Mouse (Mus musculus) gastrocnemius, postnatal 36 days (tissue): ENCODE measurements around the gene Tmem245. TPM values are rescaled to one million over a fixed set of nuclear protein-coding genes. Genes with fewer than 3 reads are reported as not detected.

Source experiments
- DNase-seq, 2 experiments: peaks; one replicate each; pipeline ENCODE4 v3.0.0; 2022
- intact Hi-C: fragments of 180-260 bp; cut with DNase I; formaldehyde crosslinking; loops from one replicate; pipeline ENCODE4 v1.15.1; 2025
- total RNA-seq, 2 experiments: library from RNA; stranded (reverse); gene quantifications; 2 replicates each; pipeline ENCODE4 v1.2.3; 2021

Tmem245 gene
- total RNA-seq, 2 experiments from 2014 or later = 16.3 to 23.9 TPM

- intact Hi-C loops = no loop called here
- no peak for DNase-seq
Measured at GRCm38 (mm10) chr4:56932096-56932495, 15.1 kb downstream of the Tmem245 start.

- intact Hi-C loops = no loop called here
- DNase-seq = no peak
Measured at GRCm38 (mm10) chr4:56930312-56930711, 16.9 kb downstream of the Tmem245 start.

- intact Hi-C loops = no loop called here
- DNase-seq = no peak
Measured at GRCm38 (mm10) chr4:56926971-56927370, 20.3 kb downstream of the Tmem245 start.

- intact Hi-C loops = no loop called here
- DNase-seq = no peak
Measured at GRCm38 (mm10) chr4:56922229-56922628, 25.0 kb downstream of the Tmem245 start.

GRCm38 (mm10) chr4:56915732-56916325 is 31.4 kb downstream of the Tmem245 start:
- intact Hi-C loops = no loop called here
- DNase-seq = no peak

- intact Hi-C loops = no loop called here
- no peak for DNase-seq
Measured at GRCm38 (mm10) chr4:56914761-56915160, 32.5 kb downstream of the Tmem245 start.

GRCm38 (mm10) chr4:56914338-56914737 is 32.9 kb downstream of the Tmem245 start:
- no peak for DNase-seq
- intact Hi-C loops = no loop called here

- intact Hi-C loops = no loop called here
- DNase-seq = no peak
Measured at GRCm38 (mm10) chr4:56912382-56913001, 34.7 kb downstream of the Tmem245 start.

- DNase-seq = no peak
- intact Hi-C loops = no loop called here
Measured at GRCm38 (mm10) chr4:56909568-56909967, 37.7 kb downstream of the Tmem245 start.

GRCm38 (mm10) chr4:56907671-56908070 is 39.6 kb downstream of the Tmem245 start:
- no peak for DNase-seq
- intact Hi-C loops = no loop called here

- intact Hi-C loops = no loop called here
Measured at GRCm38 (mm10) chr4:56906926-56907325, 40.3 kb downstream of the Tmem245 start.

GRCm38 (mm10) chr4:56905507-56905906 is 41.7 kb downstream of the Tmem245 start:
- intact Hi-C loops = no loop called here

More at GRCm38 (mm10) chr4:56906926-56907325, 40.3 kb downstream of the Tmem245 start:
- no peak for DNase-seq

GRCm38 (mm10) chr4:56901671-56902070 is 45.6 kb downstream of the Tmem245 start:
- DNase-seq = no peak
- intact Hi-C loops = no loop called here

More at GRCm38 (mm10) chr4:56905507-56905906, 41.7 kb downstream of the Tmem245 start:
- DNase-seq = no peak

- no peak for DNase-seq
- intact Hi-C loops = no loop called here
Measured at GRCm38 (mm10) chr4:56899216-56899615, 48.0 kb downstream of the Tmem245 start.

- no peak for DNase-seq
- intact Hi-C loops = no loop called here
Measured at GRCm38 (mm10) chr4:56897511-56897910, 49.7 kb downstream of the Tmem245 start.

- DNase-seq = no peak
- intact Hi-C loops = no loop called here
Measured at GRCm38 (mm10) chr4:56894196-56894595, 53.0 kb downstream of the Tmem245 start.

- intact Hi-C loops = no loop called here
- DNase-seq = no peak
Measured at GRCm38 (mm10) chr4:56892501-56893115, 54.6 kb downstream of the Tmem245 start.

- DNase-seq = no peak
- intact Hi-C loops = no loop called here
Measured at GRCm38 (mm10) chr4:56888483-56888882, 58.8 kb downstream of the Tmem245 start.

GRCm38 (mm10) chr4:56886286-56886979 is 60.8 kb downstream of the Tmem245 start:
- no peak for DNase-seq
- intact Hi-C loops = no loop called here

GRCm38 (mm10) chr4:56880036-56880703 is 67.1 kb downstream of the Tmem245 start:
- intact Hi-C loops = no loop called here
- DNase-seq = no peak

- DNase-seq = no peak
- intact Hi-C loops = no loop called here
Measured at GRCm38 (mm10) chr4:56878971-56879370, 68.3 kb downstream of the Tmem245 start.
